Mouse (Mus musculus) MEL-GATA-1-ER (cell line): ENCODE measurements at regions not wholly inside any gene's neighbourhood (a gene's known extent, or its start where the extent isn't known, plus 50 kb on each side); places are given as distances from the start of the nearest gene placed in this dataset.

Experiments used
- DNase-seq: peaks from one replicate; pipeline ENCODE4 v3.0.0-alpha.2; 2012; ENCODE audit warnings: low read depth; ENCODE audit errors: extremely low read depth

- no peak for DNase-seq
Measured at GRCm38 (mm10) chr2:129883417-129883816, 83.1 kb downstream of the Stk35 start.

GRCm38 (mm10) chr2:129884316-129884715 lies 84.0 kb downstream of the Stk35 start:
- DNase-seq = no peak

GRCm38 (mm10) chr2:129885536-129885935 lies 85.2 kb downstream of the Stk35 start:
- DNase-seq = no peak

- no peak for DNase-seq
Measured at GRCm38 (mm10) chr2:129893231-129893630, 92.9 kb downstream of the Stk35 start.

- no peak for DNase-seq
Measured at GRCm38 (mm10) chr2:129893832-129894231, 93.5 kb downstream of the Stk35 start.

GRCm38 (mm10) chr2:129894906-129895305 lies 94.6 kb downstream of the Stk35 start:
- no peak for DNase-seq

GRCm38 (mm10) chr2:129895369-129895768 lies 95.1 kb downstream of the Stk35 start:
- no peak for DNase-seq

GRCm38 (mm10) chr2:129896696-129897095 lies 96.4 kb downstream of the Stk35 start:
- DNase-seq = no peak

GRCm38 (mm10) chr2:129903383-129904135 lies 103.2 kb downstream of the Stk35 start:
- DNase-seq = peak; percentile 95

- DNase-seq = peak; percentile 60
Measured at GRCm38 (mm10) chr2:129904753-129905152, 104.4 kb downstream of the Stk35 start.

GRCm38 (mm10) chr2:129908701-129909425 lies 103.3 kb upstream of the Tgm3 start:
- no peak for DNase-seq

- DNase-seq = no peak
Measured at GRCm38 (mm10) chr2:129911203-129911921, 100.8 kb upstream of the Tgm3 start.

- DNase-seq = no peak
Measured at GRCm38 (mm10) chr2:129912556-129912955, 99.6 kb upstream of the Tgm3 start.

GRCm38 (mm10) chr2:129914261-129914660 lies 97.9 kb upstream of the Tgm3 start:
- no peak for DNase-seq

- DNase-seq = no peak
Measured at GRCm38 (mm10) chr2:129916411-129916810, 95.7 kb upstream of the Tgm3 start.

- no peak for DNase-seq
Measured at GRCm38 (mm10) chr2:129918141-129918790, 93.9 kb upstream of the Tgm3 start.

GRCm38 (mm10) chr2:129919551-129919950 lies 92.6 kb upstream of the Tgm3 start:
- DNase-seq = peak; percentile 44

GRCm38 (mm10) chr2:129927218-129927617 lies 84.9 kb upstream of the Tgm3 start:
- no peak for DNase-seq

GRCm38 (mm10) chr2:129933578-129933977 lies 78.6 kb upstream of the Tgm3 start:
- no peak for DNase-seq

- no peak for DNase-seq
Measured at GRCm38 (mm10) chr2:129942824-129943223, 69.3 kb upstream of the Tgm3 start.

- no peak for DNase-seq
Measured at GRCm38 (mm10) chr2:129947847-129948553, 64.1 kb upstream of the Tgm3 start.
